Mouse (Mus musculus) induced T-regulatory cell, adult 2 months (primary cell): ENCODE data around the gene Sptssa.

Experiments used
- DNase-seq: peaks from one replicate; pipeline ENCODE4 v3.0.0-alpha.2; 2012; ENCODE audit warnings: low read depth

Gene Sptssa

DNA sequence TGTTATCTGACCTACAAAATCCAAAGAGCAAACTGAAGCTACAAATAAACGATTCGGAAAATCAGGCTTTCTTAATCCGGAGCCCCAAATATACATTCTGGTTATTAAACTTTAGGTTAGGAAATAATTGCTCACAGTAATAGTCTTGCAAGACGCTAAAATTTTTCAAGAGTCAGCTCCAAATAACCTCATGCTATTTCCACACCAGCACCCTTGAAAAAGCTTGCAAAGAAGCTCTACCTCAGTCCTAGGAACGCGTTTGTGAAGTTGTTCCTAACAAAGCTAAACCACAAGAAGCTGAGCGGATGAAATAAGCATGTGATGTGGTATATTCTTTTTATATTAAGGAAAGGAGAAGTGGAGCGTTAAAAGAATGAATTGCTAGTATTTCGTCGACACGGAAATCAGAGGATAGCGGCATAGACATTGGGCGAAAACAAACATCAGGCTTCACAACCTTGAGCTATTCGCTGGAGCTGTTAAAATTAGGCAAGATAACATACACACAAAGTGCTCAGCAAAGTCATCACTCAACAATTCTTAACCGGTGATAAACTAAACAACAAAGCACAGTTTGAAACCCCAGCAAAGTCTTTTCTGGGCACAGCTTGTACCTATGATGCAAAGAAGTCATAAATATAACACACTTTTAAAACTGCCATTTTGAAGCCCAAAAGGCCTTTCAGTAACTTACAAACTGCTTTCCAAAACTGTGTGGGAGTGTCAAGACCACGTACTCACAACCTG, 908 bp downstream of the Sptssa start:
- DNase-seq, result no peak

DNA sequence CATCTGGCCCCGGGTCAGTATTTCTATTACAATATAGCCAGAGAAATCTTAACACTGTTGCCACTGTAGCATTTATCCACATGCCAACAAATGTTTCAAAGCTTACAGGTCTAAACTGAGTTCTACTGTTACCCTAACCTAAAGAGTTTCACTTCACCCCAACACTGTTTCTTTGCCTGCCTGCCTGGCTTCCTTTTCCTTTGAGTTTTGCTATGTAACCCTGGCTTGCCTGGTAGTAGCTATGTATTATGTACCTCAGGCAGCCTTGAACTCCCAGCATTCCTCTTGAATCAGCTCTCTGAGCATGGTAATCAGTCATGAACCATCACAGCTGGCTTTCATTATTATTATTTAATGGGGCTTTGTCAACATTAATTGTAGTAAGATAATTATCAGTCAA, 1.6 kb downstream of the Sptssa start:
- DNase-seq, result peak; percentile 39

DNA sequence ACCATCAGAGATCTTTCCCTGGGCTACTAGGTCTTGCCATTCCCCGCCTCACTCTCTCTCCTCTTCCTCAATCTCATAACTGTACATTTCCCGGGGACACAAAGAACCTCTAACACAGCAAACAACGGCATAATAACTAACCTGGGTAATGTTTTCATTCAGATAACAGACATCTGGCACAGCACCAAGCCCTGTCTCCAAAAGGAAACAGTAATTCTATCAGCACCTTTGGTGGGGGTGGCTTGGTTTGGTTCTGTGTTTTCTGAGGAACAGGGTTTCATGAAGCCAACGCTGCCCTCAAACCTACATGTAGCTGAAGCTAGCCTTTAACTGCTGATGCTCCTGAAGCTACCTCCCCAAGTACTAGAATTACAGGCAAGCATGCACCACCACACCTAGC, 2.2 kb downstream of the Sptssa start:
- peak; percentile 20 for DNase-seq

DNA sequence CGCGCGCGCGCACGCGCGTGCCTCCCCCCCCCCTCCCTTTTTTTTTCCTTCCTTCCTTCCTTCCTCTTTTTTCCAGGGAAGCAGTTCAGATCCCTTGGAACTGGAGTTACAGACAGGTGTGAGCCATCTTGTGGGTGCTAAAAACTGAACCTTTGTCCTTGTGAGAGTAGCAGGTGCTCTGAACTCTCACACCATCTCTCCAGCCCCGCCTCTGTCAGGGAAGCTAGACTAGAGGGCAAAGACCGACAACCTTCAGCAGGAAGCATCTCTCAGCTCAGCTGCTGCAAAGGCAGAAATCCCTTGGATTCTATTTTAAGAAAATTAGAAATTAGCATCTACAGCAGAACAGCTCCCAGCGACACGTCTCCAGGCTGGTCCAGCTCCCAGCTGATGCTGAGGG, 4.0 kb downstream of the Sptssa start:
- DNase-seq, result no peak

DNA sequence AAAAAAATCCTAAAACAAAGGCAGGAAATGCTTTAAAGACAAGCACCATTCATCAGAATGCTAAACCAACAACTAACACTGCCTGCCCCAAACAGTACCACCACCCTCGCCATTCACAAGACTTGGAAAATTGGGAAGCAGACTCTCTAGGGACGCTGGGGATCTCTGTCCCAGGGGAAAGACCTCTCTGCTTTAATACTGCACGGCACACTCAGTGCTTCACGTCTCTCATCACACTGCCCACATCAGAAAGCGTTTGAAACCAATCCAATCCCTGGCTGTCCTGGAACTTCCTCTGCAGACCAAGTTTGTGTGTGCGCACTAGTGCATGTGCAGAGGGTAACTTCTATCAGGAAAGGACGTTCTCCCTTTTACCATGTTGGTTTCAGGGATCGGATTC, 4.6 kb downstream of the Sptssa start:
- no peak for DNase-seq

DNA sequence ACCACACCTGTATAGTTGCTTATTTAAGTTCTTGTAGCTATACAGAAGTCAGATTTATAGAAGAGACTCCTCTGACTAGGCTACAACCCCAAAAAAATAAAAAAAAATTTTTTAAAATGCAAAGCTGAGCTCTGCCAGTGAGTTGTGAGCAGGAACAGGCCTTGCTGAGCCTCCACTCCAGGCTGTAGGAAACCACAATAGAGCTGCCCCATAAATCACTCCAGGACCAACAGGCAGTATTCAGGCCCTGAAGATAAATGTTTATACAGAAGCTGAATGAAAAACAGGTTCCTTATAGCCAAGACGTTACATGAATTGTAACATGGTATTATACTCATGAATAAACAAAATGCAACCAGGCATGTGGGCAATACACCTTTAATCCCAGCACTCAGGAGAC, 5.2 kb downstream of the Sptssa start:
- DNase-seq, result no peak

DNA sequence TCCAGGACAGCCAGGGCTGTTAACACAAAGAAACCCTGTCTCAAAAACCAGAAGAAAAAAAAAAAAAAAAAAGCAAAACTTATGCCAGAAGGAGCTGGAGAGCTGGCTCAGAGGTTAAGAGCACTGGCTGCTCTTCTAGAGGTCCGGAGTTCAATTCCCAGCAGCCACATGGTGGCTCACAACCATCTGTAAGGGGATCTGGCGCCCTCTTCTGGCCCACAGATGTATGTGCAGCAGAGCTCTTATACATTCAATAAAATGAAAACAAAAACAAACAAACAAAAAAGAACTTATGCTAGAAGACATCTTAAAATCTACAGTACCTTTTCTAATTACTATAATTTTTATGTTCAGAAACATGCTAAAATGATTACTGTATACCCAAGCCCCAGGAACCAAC, 11.4 kb downstream of the Sptssa start:
- DNase-seq, result peak; percentile 53

DNA sequence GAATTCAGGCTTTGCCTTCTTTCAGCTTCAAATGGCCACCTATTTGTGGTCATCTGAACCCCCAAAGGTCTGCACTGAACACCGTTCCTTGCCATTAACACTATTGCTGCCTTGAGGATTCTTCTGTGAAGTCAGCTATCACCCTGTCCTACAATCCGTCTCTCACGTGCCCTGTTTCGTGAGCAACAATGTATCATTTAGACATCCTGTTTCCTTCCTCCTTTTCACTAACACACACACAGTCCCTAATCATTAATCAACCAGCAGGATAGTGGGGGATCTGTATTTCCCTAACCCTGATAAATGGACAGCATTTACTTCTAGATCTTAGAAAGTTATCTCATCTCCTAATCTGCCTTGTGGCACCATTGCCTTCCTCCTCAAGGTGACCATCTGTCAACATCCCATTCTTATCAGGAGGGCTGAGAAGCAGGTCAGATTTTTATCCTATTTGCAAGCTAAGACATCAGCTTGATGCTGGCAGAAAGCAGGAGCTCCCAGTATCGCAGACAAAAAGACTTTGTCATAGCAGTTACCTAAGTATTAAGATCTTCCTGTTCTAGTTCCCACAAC, 13.0 kb downstream of the Sptssa start:
- DNase-seq, result no peak

DNA sequence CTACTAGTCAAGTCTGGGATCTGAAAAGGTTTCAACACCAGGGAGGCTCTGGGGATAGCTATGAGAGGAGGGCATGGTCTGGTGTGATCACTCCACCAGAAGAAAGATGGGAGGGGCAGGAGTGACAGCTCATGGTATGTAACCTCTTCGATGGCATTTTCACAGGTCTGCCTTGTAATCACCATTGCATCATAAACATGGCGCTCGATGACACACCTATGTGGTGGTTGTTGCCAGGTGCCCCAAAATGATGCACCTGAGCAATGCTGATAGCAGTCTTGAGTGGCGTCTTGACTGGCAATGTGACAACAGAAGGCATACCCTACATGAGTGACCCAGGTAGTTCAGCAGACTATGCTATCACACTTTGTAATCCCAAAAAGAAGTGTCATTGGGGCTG, 15.0 kb downstream of the Sptssa start:
- DNase-seq, result no peak

DNA sequence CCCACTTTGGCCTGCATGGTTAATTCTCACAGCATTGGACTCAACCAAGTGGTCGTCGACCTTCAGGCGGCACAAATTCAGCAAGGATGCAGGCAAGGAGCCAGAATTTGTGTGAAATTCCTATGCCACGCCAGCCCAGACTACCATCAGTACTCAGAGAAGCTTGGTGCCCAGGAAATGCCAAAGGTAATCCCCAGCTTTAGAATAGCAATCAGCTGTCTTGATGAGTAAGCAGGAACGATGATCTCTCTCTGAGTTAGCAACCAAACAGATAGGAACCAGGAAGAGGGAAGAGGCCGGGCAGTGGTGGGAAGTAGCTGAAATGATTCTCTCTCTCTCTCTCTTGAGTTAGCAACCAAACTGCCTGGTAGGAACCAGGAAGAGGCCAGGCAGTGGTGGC, 16.1 kb downstream of the Sptssa start:
- no peak for DNase-seq

DNA sequence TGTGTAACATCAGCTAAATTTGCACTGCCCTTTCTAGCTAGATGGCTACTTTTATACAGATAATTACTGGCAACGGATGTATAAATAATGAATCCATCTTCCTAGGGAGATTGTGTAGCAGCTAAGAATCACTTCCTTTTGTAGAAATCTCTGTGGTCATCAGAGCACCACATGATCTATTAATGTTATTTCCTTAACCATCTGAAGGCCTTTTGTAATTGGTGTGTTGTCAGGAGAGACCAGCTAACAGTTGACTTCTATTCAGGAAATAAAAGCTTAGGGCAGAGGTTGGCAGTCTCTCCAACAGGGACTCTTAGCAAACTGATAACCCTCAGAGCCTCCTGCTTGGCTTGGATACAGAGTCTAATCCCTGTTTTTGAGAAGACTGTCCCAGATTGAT, 19.3 kb downstream of the Sptssa start:
- DNase-seq, result no peak

DNA sequence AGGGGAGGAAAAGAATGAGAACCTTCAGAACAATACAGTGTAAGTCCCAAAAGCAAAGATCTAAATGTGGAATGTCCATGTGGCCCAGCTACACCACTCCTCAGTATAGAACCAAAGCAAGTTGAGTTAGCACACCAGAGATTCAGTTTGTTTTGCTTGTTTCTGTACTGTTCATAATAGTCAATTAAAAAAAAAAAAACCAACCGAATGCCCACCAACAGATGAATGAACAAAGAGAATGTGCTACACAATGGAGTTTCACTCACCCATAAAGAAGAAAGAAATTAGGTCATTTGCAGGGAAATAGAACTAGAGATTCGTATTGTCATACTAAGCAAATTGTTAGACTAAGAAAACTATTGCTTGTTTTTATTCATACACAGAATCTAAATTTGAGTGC, 24.2 kb downstream of the Sptssa start:
- DNase-seq, result no peak

DNA sequence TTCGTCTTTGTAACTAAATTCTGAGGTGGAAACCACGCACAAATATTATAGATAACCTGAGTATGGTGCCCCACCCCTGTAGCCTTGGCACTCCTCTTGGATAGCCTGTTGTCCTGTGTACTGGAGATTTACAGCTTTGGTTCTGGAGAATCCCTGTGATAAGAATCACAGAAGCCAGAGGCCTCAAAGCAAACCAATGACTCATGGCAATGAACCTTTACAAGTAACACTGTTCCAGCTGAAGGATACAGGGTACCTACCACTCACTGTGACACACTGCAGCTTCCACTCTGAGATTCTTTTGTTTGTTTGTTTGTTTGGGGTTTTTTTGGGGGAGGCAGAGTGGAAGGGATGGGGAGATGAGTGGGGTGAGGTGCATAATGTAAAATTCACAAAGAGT, 34.4 kb downstream of the Sptssa start:
- no peak for DNase-seq

DNA sequence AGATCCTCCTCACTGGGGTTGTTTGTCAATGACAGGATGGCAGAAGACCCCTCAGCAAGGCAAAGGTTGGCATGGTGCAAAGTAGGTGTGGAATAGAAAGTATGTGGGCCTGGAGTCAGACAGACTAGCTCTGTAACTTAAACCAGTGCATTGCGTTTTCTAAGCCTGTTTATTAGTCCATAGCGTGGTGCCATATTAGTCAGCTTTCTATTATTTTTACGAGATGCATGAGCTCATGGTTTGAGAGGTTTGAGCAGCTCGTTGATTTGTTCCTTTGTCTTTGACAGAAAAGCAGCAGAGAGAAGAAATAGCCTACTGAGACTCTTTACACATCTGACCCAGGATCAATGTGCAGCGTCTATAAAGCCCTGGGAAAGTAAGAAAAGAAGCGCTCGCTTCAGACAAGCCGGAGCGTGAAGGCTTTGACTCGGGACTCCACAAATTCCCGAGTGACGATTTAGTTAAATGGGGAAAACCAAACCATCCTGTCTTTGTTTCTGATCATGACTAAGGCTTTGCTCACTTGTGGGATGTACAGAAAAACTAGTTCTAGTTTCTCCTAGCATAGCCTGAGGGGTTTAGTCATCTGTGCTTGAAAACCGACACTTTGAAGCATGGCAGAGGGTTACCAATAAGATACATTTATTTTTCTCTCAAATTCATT, 36.2 kb downstream of the Sptssa start:
- DNase-seq, result no peak

DNA sequence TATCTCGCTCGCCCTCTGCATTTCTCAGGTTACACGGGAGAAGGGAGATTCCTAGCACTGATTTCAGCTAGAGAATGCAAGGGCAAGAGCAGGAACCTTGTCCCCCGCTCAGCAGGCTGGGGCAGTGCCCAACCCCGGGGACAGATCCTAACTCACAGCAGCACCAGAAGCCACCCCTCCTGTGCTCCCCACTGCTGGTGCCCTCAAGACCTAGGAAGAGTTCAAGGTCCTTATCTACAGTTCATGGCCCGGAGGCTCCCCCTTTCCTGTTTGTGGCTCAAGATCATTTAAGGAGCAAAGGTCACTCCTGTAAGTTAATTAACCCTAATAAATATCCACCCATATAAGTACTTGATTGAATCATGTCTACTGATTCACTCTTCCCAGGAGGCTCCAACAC, 47.4 kb downstream of the Sptssa start:
- no peak for DNase-seq

DNA sequence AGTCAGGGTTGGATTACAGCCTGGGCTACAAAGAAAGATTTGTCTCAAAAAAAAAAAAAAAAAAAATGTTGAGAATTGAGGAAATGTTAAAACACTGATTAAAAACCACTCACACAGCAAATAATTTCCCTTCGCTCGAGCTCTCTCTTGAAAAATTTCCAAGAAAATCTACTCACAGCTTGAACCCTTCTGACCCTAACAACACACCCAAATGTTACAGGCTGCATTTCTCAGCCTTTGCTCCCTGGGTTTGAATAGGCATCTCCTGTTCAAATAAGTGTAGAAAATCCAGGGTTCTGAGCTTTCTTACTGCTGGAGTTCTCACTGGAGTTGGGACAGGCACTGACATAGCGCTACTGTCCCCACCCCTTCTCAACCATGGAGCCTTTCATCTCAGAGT, 51.2 kb downstream of the Sptssa start:
- no peak for DNase-seq

DNA sequence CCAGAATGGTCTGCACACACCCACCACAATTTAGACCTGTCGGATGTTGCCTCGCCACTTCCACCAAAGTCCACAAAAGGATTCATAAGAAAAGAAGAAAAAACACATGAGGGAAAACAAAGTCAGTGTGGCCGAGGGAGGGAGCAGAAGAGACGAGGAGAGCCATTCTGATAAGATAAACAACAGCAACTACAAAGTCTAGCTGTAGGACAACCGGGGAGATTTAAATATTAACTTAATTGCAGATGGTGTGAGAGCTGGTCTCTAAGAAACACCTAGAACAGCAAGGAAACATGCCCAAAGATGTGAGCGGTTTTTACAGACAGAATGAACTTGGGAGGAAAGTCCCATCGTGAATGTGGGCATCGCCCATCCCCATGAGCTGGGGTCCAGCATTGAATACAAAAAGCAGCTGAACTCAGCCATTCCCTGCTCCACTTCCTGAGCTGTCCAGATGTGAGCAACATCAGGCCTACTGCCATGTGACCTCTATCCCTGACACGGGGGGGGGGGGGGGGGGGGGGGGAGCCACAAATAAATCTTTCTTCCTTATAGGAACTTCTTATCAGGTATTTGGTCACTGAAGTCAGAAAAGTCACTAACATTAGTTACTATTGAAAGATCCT, 52.7 kb downstream of the Sptssa start:
- no peak for DNase-seq

DNA sequence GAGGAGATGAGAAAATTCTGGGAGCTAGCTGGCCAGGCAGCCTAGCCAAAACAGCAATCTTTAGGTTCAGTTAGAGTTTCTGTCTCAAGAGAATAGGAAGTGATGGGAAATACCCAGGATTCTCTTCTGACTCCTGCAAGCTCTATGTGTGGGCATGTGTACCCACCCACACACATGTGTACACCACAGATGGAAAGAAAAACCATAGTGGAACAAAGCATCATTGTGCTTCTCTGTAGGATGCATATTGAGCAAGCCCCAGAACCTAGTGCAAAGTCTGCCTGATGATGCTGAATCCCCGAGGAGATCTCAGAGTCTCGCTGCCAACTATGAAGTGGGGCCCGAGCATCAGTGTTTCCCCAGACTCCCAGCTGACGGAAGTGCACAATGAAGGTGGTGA, 55.9 kb downstream of the Sptssa start:
- peak; percentile 8 for DNase-seq

DNA sequence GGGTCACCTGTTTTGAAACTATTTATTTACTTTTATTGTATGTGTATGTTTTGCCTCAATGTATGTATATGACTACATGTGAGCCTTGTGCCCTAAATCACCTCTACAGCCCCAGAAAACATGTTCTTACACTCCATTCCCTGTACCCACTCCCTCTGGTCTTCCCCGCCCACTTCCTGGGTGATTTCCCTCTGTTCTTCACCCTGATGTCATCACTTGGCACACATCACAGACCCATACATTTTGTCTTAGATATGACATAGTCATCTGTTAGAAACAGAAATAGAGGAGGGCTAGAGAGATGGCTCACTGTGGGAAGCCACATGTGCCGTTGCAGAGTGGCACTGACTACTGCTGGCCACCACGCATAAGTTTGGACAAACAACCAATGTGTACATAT, 58.0 kb downstream of the Sptssa start:
- peak; percentile 73 for DNase-seq

DNA sequence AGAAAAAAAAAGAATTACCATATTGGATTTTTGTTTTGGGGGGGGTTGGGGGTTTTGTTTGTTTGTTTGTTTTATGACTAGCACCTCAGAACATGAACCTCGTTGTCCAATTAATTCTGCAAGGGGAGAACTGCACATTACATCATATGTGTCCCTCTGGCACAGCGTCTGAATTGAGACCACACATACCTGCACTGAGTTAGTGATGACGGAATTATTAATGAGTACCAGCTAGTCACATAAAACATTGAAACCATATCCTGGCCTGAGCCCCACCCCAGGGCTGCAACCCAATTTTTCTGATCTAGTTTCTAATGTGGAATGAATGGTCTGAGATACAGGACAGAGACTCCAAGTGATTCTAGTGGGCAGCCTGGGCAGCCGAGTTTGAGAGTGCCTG, 59.7 kb downstream of the Sptssa start:
- no peak for DNase-seq
